Mouse (Mus musculus) ES-E14 (cell line): ENCODE data around the gene Ank3. TPM values are rescaled to one million over a fixed set of nuclear protein-coding genes. Genes with fewer than 3 reads are reported as not detected.

Source experiments
- DNase-seq: peaks from one replicate; pipeline ENCODE4 v3.0.0-alpha.2; 2013; ENCODE audit warnings: low read depth, low spot score
- H3K27ac ChIP-seq: 2 replicates; pipeline ENCODE4 v1.5.1; 2012; ENCODE audit warnings: low read depth, mild to moderate bottlenecking, low read length, moderate library complexity, mixed read lengths; ENCODE audit not compliant: poor library complexity, insufficient read depth, severe bottlenecking
- H3K36me3 ChIP-seq: 2 replicates; pipeline ENCODE4 v1.6.1; 2012; ENCODE audit warnings: mild to moderate bottlenecking, low read length, moderate library complexity, mixed read lengths; ENCODE audit not compliant: control insufficient read depth, poor library complexity, insufficient read depth, severe bottlenecking
- H3K4me1 ChIP-seq, 2 experiments: fragments of 150-350 bp in 1 of 2; sonication (generic) in 1 of 2; 2 replicates each; pipeline ENCODE4 v1.6.1; 2012; ENCODE audit warnings: low read length in 2 of 2, mild to moderate bottlenecking in 1 of 2, mixed read lengths in 1 of 2; ENCODE audit not compliant: control insufficient read depth in 2 of 2, insufficient read depth in 2 of 2, poor library complexity in 1 of 2
- H3K4me3 ChIP-seq, 2 experiments: fragments of 150-350 bp in 1 of 2; sonication (generic) in 1 of 2; 2 replicates each; pipeline ENCODE4 v1.5.1; 2012; ENCODE audit warnings: low read length in 2 of 2, low read depth in 1 of 2, mild to moderate bottlenecking in 1 of 2, mixed read lengths in 1 of 2; ENCODE audit not compliant: insufficient read depth in 1 of 2, poor library complexity in 1 of 2, severe bottlenecking in 1 of 2
- H3K9ac ChIP-seq: 2 replicates; pipeline ENCODE4 v1.6.1; 2012; ENCODE audit warnings: low read depth, mild to moderate bottlenecking, low read length, mixed read lengths; ENCODE audit not compliant: poor library complexity, insufficient read depth, severe bottlenecking
- H3K9me3 ChIP-seq: fragments of 150-350 bp; sonication (generic); 2 replicates; pipeline ENCODE4 v1.6.1; 2012; ENCODE audit warnings: low read depth, mild to moderate bottlenecking, low read length; ENCODE audit not compliant: control insufficient read depth, insufficient read depth
- CHD2 ChIP-seq: IDR thresholded peaks from 2 replicates; pipeline ENCODE4 v1.6.1; 2014; ENCODE audit warnings: mild to moderate bottlenecking, low read depth, low read length, inconsistent platforms
- HCFC1 ChIP-seq: IDR thresholded peaks from 2 replicates; pipeline ENCODE4 v1.6.1; 2012; ENCODE audit warnings: low read length, inconsistent platforms, borderline replicate concordance; ENCODE audit not compliant: insufficient read depth
- MAFK ChIP-seq: IDR thresholded peaks from 2 replicates; pipeline ENCODE4 v1.6.1; 2014; ENCODE audit warnings: mild to moderate bottlenecking, low read depth, low read length, inconsistent platforms; ENCODE audit not compliant: insufficient read depth
- ZC3H11A ChIP-seq: IDR thresholded peaks from 2 replicates; pipeline ENCODE4 v1.6.1; 2012; ENCODE audit warnings: low read depth, mild to moderate bottlenecking, inconsistent platforms, low read length, borderline replicate concordance
- ZNF384 ChIP-seq: IDR thresholded peaks from 2 replicates; pipeline ENCODE4 v1.6.1; 2012; ENCODE audit warnings: low read depth, low read length, inconsistent platforms
- in situ Hi-C, 2 experiments: fragments of 600-800 bp; cut with MboI; formaldehyde crosslinking; loops; one replicate each; pipeline ENCODE4 v1.15.1; 2025; ENCODE audit warnings: low sequenced_read_pairs in 2 of 2, inconsistent platforms in 1 of 2; ENCODE audit not compliant: unreplicated experiment in 2 of 2
- total RNA-seq: library from RNA; depleted of rRNA; stranded (reverse); fragments of 300-350 nt; gene quantifications from 2 replicates; pipeline ENCODE4 v1.2.3, GENCODE M21; 2012

Gene Ank3
- total RNA-seq, 1 experiment: 6.5 TPM

DNA sequence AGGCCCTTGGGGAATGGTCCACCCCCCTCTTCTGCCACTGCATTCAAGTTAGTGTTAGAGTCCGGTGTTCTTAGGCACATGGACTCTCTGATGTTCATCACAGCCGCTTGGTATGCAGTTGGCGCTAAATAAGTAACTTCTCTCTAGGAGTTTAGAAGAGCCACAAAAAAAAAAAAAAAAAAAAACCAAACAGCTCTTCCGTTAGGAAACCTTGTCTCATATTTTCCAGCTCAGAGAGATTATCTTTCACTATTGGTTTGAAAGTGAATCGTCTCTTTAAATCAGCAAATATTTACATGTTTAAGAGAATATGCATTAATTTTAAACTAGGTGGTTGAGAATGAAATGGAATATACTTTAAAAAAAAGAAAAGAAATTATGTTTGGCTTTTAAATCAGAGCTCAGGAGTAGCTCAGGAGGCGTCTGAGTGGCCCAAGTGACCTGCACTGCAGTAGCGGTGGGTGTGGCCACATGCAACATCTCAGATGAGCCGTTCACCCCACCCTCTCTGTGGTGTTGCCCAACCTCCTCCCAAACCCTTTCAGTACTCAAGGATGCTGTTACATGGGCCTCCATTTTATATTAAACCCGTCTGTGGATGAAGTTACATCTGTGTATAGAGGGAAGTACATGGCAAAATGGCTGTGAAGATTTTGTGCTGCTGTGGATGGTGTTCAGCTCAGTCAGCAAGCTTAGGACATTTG, 138.0 kb downstream of the Ank3 start:
- Histone ChIP-seq H3K9ac (no peak overlapping the region), H3K36me3 (no peaks in the 10 kb centered on the region), H3K4me3 (no peak overlapping the region), H3K9me3 (no peaks in the 10 kb centered on the region), H3K27ac (no peak overlapping the region), H3K4me1 (peaks cover 0 to 16% of the 10 kb centered on the region in 2 experiments; a peak in 1 of 4 replicates)
- in situ Hi-C loops: no loop called here
- no peak for DNase-seq
- TF ChIP-seq HCFC1: no peak
- TF ChIP-seq ZC3H11A: no peak
- no peak for TF ChIP-seq MAFK
- no peak for TF ChIP-seq CHD2
- TF ChIP-seq ZNF384: no peak

DNA sequence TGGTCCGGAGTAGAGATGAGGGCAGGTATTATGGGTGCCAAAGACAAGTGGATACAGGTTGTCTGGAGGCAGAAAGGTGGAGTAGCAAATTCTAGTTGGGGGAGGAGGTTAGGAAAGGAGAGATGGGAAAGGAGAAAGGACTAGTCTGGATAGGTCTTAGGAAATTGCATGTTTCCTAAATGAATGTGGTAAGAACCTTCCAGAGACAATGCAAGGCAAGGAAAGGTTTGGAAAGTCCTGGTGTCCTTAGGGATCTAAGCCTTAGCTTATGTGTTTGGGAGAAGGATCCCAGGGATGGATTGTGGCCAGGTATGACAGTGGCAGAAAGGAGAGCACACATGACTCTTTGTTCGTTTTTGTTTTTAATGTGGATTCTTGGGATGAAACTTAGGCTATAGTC, 139.7 kb downstream of the Ank3 start:
- in situ Hi-C loops: no loop called here
- H3K4me3 ChIP-seq: no peak overlapping the region
- no peak for DNase-seq

DNA sequence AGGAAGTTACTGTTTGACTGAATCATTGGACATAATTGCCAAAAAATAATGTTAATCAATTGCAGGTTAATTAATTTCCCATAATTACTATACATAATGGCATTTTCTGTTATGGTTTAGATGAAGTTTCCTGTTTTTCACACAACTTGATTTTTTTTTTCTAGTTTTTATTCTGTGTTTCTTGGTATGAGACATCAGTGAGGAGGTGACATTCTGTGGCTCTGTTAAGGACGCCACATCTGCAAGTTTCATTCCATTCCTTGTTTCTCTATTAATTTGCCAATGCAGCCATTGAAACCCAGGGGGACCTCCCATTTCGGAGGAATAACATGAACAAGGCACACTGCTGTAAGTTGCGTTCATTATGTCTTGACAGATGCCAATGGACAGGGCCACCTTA, 143.9 kb downstream of the Ank3 start:
- Histone ChIP-seq H3K27ac (no peak overlapping the region), H3K4me3 (no peak overlapping the region), H3K9me3 (no peaks in the 10 kb centered on the region), H3K4me1 (no peaks in the 10 kb centered on the region), H3K9ac (no peak overlapping the region), H3K36me3 (no peaks in the 10 kb centered on the region)
- no peak for DNase-seq
- TF ChIP-seq ZNF384 (no peak), CHD2 (no peak), HCFC1 (no peak), ZC3H11A (no peak), MAFK (no peak)
- in situ Hi-C loops: no loop called here

More for the DNA sequence above, 139.7 kb downstream of the Ank3 start:
- TF ChIP-seq ZC3H11A: no peak
- H3K36me3 ChIP-seq: no peaks in the 10 kb centered on the region
- H3K9me3 ChIP-seq: no peaks in the 10 kb centered on the region
- H3K9ac ChIP-seq: no peak overlapping the region
- H3K27ac ChIP-seq: no peak overlapping the region
- H3K4me1 ChIP-seq: peaks cover 0 to 9% of the 10 kb centered on the region in 2 experiments; a peak in 1 of 4 replicates

DNA sequence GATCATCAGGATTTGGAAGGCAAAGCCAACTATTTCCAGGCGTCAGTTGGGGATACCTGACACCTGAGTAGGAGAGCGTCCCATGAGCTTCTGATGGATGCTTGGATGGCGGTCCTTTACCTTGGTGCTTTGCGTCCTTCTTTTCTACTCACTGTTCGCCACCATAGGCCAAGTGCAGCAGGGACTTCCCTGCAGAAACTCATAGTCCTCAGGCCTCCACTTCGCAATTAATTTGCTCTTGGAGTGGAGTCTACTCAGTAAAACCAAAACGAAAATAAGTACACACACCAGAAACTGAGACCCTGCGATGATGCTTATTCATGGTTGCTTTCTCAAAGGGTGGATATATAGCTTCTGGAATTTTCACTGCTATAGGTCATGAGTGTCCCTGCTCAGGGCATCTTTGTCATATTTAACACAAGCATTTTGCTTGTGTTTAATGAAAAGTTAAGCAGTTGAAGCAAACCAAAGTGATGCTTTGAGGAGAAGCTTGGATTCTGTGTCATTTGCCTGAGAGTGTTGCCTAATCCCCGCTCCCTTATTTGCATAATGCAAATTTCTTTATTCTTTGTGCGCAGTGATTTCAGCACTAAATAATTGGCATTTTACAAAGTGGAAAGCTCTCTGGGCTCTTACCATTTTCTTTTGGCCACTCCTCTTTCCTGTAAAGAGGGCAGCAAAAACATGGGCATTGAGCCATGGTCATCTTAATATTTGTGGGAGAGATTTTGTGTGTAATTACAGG, 145.5 kb downstream of the Ank3 start:
- Histone ChIP-seq H3K9ac (no peak overlapping the region), H3K4me3 (no peak overlapping the region), H3K36me3 (no peaks in the 10 kb centered on the region), H3K4me1 (no peaks in the 10 kb centered on the region), H3K27ac (no peak overlapping the region), H3K9me3 (no peaks in the 10 kb centered on the region)
- DNase-seq: no peak
- in situ Hi-C loops: no loop called here
- TF ChIP-seq HCFC1 (no peak), ZNF384 (no peak), ZC3H11A (no peak), MAFK (no peak), CHD2 (no peak)

DNA sequence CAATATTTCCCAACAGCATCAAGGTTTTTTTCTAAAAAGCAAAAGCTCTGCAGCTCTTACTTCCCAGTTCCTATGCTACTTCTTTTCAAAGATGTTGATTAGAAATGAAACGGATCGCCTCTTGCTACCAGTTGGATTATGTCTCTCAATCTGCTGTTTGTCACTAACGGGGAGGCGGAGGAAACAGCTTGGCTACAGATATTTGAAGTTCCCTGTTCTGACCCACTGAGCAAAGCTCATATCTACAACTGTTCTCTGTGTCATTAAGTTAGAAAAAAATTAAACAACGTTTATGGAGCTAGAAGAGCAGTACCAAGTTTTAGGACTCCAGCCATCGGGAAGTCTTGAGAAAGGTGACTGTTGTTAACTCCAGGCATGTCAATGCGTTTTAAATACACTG, 146.1 kb downstream of the Ank3 start:
- in situ Hi-C loops: no loop called here
- DNase-seq: no peak
- no peak overlapping the region for H3K27ac ChIP-seq
- no peak for TF ChIP-seq HCFC1
- no peak for TF ChIP-seq ZC3H11A
- H3K9me3 ChIP-seq: no peaks in the 10 kb centered on the region
- no peaks in the 10 kb centered on the region for H3K36me3 ChIP-seq
- H3K9ac ChIP-seq: no peak overlapping the region
- H3K4me1 ChIP-seq: no peaks in the 10 kb centered on the region
- no peak overlapping the region for H3K4me3 ChIP-seq
